Mouse (Mus musculus): ENCODE results near the gene Ipp.

The Ipp gene

DNA sequence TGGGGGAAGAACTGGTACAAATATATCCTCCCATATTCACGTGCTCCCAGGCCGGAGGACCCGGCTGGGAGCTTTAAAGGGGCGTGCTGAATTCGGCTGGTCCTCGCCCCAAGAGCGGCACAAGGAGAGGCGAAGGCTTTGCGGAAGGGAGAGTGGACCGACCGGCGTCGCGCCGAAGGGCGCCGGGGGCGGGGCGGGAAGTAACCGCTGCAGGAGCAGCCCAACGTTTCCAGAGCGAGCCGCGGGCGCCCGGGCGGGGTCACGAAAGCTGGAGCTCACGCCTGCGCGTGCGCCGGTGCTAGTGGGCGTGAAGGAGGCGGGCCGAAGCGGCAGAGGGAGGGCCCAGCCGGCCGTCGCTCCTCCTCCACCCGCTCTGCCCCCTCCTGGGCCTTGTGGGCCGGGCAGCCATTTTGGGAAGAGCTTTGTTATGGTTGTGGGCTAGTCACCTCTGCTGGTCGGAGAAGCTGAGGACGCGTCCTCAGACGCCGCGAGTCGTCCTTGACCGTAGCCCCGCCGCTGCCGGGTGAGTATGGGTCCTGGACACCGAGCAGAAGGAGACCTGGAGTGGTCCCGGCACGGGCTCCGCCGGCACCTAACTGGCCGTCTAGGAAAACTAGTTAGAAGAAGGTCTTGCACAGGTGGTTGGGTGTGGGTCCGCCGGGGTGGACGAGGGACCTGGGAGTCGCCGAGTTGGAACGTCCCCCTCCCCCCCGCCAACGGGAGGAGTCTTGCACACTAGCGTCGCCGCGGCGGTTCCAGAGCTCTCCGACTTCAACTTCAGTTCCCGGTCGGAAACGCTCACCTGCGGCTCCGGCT, 50.2 kb downstream of the Ipp start, which contains the start of gene Gpbp1l1:
TSS of gene Gpbp1l1 (plus strand) at position 353 of the 816 bp plus-strand sequence.
- DNase-seq (ENCODE audit: low read depth, low spot score): peak; percentile 89

DNA sequence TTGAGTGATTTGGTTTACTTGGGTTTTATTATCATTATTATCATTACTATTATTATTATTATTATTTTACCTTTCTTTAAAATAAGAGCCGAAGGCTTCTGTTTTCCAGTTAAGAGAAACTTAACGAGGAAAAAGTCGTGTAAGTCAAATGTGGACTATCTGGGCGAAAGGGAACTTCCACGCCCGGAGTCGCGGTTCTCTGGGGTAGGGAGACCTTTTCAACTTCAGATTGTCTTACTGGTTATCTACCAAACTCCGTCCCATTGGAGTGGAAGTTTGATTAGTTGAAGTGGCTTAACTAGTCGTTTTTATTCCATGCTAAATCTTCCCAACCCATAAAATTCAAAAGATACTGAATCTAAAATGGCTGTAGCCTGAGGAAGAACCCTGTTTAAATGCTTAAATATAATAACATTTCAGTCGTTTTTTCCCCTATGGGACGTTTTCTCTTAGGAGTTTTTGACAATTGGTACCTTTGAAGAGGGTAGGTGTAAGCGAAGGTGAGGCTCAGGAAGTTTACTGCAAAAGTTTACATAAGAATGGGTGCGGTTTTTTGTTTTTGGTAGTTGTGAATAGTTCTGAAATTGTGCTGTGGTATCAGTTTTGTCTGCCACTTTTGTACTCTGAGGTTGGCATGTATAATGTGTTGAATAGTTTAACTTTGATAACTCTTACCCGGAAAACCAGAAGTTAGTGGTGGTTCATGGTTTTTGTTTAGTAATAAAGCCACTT, 51.0 kb downstream of the Ipp start:
- no peak for DNase-seq (ENCODE audit: low read depth, low spot score)
